Mouse (Mus musculus) myocyte (in vitro differentiated cells): ENCODE data around the gene Gm20388.

Experiments used
- CEBPB ChIP-seq: IDR thresholded peaks from 2 replicates; pipeline ENCODE4 v1.6.1; 2011; ENCODE audit warnings: mild to moderate bottlenecking, moderate library complexity; ENCODE audit not compliant: poor library complexity, insufficient read depth, severe bottlenecking
- E2F4 ChIP-seq: IDR thresholded peaks from one replicate; pipeline ENCODE4 v1.6.1; 2011; ENCODE audit warnings: mild to moderate bottlenecking, control low read depth, moderate library complexity; ENCODE audit not compliant: insufficient read depth
- MYOG ChIP-seq, 3 experiments: IDR thresholded peaks; one replicate each; pipeline ENCODE4 v1.6.1; 2011; ENCODE audit warnings: control low read depth in 2 of 3, low read depth in 2 of 3, mild to moderate bottlenecking in 2 of 3; ENCODE audit not compliant: insufficient read length in 2 of 3, control insufficient read depth in 1 of 3, insufficient read depth in 1 of 3
- POLR2A ChIP-seq: IDR thresholded peaks from one replicate; pipeline ENCODE4 v1.6.1; 2011; ENCODE audit warnings: low read depth, mild to moderate bottlenecking, control low read depth, moderate library complexity; ENCODE audit not compliant: insufficient read length
- POLR2AphosphoS2 ChIP-seq: IDR thresholded peaks from one replicate; pipeline ENCODE4 v1.6.1; 2011; ENCODE audit warnings: low read depth, control low read depth; ENCODE audit not compliant: insufficient read length
- TCF12 ChIP-seq: IDR thresholded peaks from one replicate; pipeline ENCODE4 v1.6.1; 2011; ENCODE audit warnings: mild to moderate bottlenecking, control low read depth; ENCODE audit not compliant: poor library complexity, insufficient read depth, severe bottlenecking
- TCF3 ChIP-seq: IDR thresholded peaks from one replicate; pipeline ENCODE4 v1.6.1; 2011; ENCODE audit warnings: low read depth, control low read depth; ENCODE audit not compliant: insufficient read length

- TF ChIP-seq POLR2AphosphoS2 (no peak), POLR2A (no peak), TCF12 (no peak), CEBPB (no peak), TCF3 (no peak), E2F4 (no peak), MYOG (IDR thresholded peaks at IDR 0.05; ENCODE audit: control insufficient read depth in 1 of 3, insufficient read depth in 1 of 3, insufficient read length in 2 of 3, low read depth in 2 of 3) (no peak)
Observed at GRCm38 (mm10) chr8:123756901-123757300, 3846.3 kb downstream of the Gm20388 start.
